15 mouse cellular contexts compared by ENCODE assay signal in genomic region chr12:79560893-79561292, GRCm38 (mm10).
A peak's percentile ranks its signal among the peaks of the same experiment; 100 is the strongest.
DNase-seq lines count a peak whose midpoint lies in the region; ATAC-seq and TF ChIP-seq lines count a peak whose summit lies in the region.
"Had no signal": no experiment of that assay in that cellular context is flagged by ENCODE, and none has a peak within 500 bp of the region (broad histone marks: within the 10 kb centered on the region; RNA-seq: fewer than 3 reads in every experiment).

No protein-coding gene starts in this region.

- TF ChIP-seq CTCF in Patski (IDR thresholded peaks at IDR 0.05): no peak

- H3K27ac ChIP-seq in kidney, embryonic 15.5 days: peak overlapping the region; percentile 49
- H3K27ac ChIP-seq in kidney, embryonic 16.5 days (ENCODE audit: low read length): no peak overlapping the region
- H3K27ac ChIP-seq: forebrain, embryonic 13.5 days had no signal

- H3K9me3 ChIP-seq in kidney, embryonic 15.5 days (replicated peaks): no peaks in the 10 kb centered on the region
- H3K9me3 ChIP-seq in kidney, embryonic 16.5 days (ENCODE audit: low read length): no peaks in the 10 kb centered on the region
- H3K9me3 ChIP-seq: forebrain, embryonic 13.5 days had no signal

- H3K4me3 ChIP-seq in kidney, embryonic 15.5 days (replicated peaks): no peak overlapping the region
- H3K4me3 ChIP-seq in kidney, embryonic 16.5 days (ENCODE audit: low read length): no peak overlapping the region
- H3K4me3 ChIP-seq: forebrain, embryonic 13.5 days had no signal

- in situ Hi-C loops in Patski (cut with MboI; ENCODE audit: low pct_unique_long_range_greater_than_20kb): no loop called here

- H3K4me1 ChIP-seq in kidney, embryonic 15.5 days: peaks cover 17% of the 10 kb centered on the region
- peaks cover 18% of the 10 kb centered on the region for H3K4me1 ChIP-seq in kidney, embryonic 16.5 days (ENCODE audit: insufficient read depth, low read length)
- H3K4me1 ChIP-seq: forebrain, embryonic 13.5 days had no signal

- no peak for DNase-seq in kidney, postnatal 4 days
- DNase-seq in 3T3-L1 (ENCODE audit: low read depth, low spot score) (peak; percentile 81), Patski (ENCODE audit: low read depth, low spot score) (peak; percentile 86)
- DNase-seq in heart, adult 8-10 months (ENCODE audit: low spot score): no peak
- no peak for DNase-seq in gastrocnemius, postnatal 36 days
- no peak for DNase-seq in adrenal gland, postnatal 36 days
- DNase-seq: adrenal gland, adult 2 months; cerebellum, adult 9-11 months; heart, postnatal 14 days; right cerebral cortex, postnatal 14 days; thymus, adult 18-20 months had no signal

- no peak overlapping the region for H3K9ac ChIP-seq in kidney, embryonic 15.5 days
- no peak overlapping the region for H3K9ac ChIP-seq in kidney, embryonic 16.5 days (replicated peaks; ENCODE audit: low read length)
- H3K9ac ChIP-seq: forebrain, embryonic 13.5 days had no signal

- H3K27me3 ChIP-seq in kidney, embryonic 15.5 days: no peaks in the 10 kb centered on the region
- H3K27me3 ChIP-seq in Patski: no peaks in the 10 kb centered on the region
- H3K27me3 ChIP-seq in kidney, embryonic 16.5 days (ENCODE audit: insufficient read depth, low read length): no peaks in the 10 kb centered on the region
- H3K27me3 ChIP-seq: forebrain, embryonic 13.5 days had no signal

- POLR2A ChIA-PET in Patski (lab: Charles Lee): interaction anchor here (0.7 kb wide), 1 partner anchor 54 kb away, joined by 3 read pairs; no protein-coding TSS in a partner anchor

- ATAC-seq in kidney, embryonic 15.5 days (replicated peaks; ENCODE audit: low FRiP score): peak; percentile 33; the same call in 1 of the 2 replicates
- no peak for ATAC-seq in Patski
- peak; percentile 46; the same call in 1 of the 2 replicates for ATAC-seq in kidney, embryonic 16.5 days (ENCODE audit: low FRiP score, low TSS enrichment)
- ATAC-seq: forebrain, embryonic 13.5 days; hindbrain, embryonic 16.5 days had no signal

- 71% methylated on average over 4 of the region's 4 CpGs for WGBS in kidney, embryonic 15.5 days
- WGBS in kidney, embryonic 16.5 days: 64% methylated on average over 4 of the region's 4 CpGs

- H3K4me2 ChIP-seq in kidney, embryonic 15.5 days: no peak overlapping the region
- H3K4me2 ChIP-seq in kidney, embryonic 16.5 days (replicated peaks; ENCODE audit: low read depth, low read length): no peak overlapping the region
- H3K4me2 ChIP-seq: forebrain, embryonic 13.5 days had no signal

- H3K36me3 ChIP-seq in kidney, embryonic 15.5 days: no peaks in the 10 kb centered on the region
- no peaks in the 10 kb centered on the region for H3K36me3 ChIP-seq in kidney, embryonic 16.5 days (ENCODE audit: insufficient read depth, low read length)

- intact Hi-C loops in gastrocnemius, postnatal 36 days (cut with DNase I): no loop called here

- CTCF ChIA-PET in Patski (lab: Charles Lee): interaction anchor here (1.0 kb wide), 1 partner anchor 19 kb away, joined by 3 read pairs; no protein-coding TSS in a partner anchor

Comparison
In these comparisons a context has a peak if more than half of its experiments do, and no peak if none do; other contexts are left out.
1. DNase-seq: peak in 3T3-L1 (single experiment) and Patski (single experiment); none in kidney, postnatal 4 days (0 of 2), heart, adult 8-10 months (single experiment), gastrocnemius, postnatal 36 days (0 of 2) and adrenal gland, postnatal 36 days (0 of 2).